Mouse (Mus musculus) retina, postnatal 7 days (tissue): ENCODE results near the gene Ezh1.
A peak's percentile ranks its signal among the peaks of the same experiment; 100 is the strongest.

Experiments used
- DNase-seq: peaks from one replicate; pipeline ENCODE4 v3.0.0-alpha.2; 2012; ENCODE audit warnings: low read depth, low spot score

Ezh1 gene

DNA sequence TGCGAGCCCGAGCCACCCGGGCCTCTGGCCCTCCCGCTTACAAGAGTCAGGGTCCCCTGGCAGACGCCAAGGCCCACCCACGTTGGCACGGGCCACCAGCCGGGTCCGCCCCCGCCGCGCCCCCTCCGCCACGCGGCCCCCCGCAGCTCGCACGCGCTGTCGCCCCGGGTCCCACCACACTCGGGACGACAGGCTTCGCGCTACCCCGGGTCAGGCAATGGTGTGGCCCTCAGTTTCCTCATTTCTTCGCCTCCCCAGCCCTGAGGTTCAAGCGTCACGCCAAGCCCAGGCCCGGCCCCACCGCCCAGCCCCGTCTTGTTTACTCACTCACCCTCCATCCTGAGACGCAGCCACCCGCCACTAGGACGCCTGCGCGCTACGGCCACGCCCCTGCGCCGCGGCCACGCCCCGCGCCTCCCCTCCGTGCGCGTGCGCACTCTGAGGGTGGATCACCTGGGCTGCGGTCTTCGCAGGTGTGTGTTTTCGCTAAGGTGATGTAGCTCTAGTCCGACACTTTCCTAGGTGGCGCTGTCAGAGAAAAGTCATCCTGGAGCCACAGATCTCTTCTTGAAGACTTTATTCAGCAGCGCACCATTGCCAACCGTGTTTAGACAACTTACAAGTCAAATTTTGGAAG lies at the start of gene Ezh1:
TSS of gene Ezh1 (minus strand) at position 399 of the 637 bp plus-strand sequence.
- DNase-seq, result peak; percentile 72

DNA sequence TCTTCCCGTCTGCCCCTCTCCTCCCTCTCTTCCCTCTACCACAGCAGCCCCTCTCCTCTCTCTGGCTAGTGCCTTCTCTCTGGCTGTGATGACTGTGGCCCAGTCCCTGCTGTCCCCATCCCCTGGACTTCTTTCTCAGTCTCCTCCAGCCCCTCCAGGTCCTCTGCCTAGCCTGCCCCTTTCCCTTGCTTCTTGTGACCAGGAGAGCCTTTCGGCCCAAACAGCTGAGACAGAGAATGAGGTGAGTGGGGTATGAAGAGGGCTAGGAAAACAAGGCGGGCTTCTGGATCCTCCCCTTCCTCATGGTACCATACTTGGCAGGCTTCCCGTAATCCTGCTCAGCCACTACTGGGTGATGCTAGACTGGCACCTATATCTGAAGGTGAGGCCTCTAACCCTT lies 49.0 kb upstream of the Ezh1 start:
- DNase-seq, result no peak

DNA sequence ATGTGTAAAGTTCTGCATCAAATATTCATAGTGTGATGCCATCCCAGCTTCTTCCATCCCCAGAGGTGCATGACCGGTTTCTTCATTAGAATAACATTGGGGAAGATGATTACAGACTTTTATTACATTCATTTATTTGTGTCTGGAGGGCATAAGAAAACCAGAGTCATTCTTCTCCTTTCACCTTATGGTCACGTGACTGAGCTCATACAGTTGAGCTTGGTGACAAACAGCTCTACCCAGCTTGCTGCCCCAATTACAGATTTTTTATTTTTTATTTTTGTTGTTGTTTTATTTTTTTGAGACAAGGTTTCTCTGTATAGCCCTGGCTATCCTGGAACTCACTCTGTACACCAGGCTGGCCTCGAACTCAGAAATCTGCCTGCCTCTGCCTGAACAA lies 46.2 kb upstream of the Ezh1 start:
- DNase-seq, result no peak

DNA sequence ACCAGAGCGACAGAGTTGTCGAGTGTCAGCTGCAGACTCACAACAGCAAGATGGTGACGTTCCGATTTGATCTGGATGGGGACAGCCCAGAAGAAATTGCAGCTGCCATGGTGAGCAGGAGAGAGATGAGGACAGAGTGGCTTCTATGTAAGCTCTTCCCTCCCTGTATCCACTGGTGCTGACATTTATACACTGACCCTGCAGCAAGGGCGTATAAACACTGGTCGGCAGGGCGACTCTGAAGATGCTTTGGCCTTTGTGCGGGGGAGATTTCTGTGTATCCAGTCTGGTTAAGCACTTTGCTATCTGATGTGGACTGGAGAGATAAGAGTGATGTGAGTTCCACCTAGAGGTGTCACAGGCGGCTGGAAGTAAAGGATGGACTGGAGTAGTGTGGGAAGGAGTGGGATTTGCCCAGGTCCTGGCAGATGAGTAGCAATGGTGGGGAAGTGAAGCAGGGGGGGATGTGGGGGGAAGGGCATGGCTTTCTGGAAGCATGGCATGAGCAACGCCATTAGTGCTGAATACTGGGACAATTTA lies 43.4 kb upstream of the Ezh1 start:
- DNase-seq, result no peak

DNA sequence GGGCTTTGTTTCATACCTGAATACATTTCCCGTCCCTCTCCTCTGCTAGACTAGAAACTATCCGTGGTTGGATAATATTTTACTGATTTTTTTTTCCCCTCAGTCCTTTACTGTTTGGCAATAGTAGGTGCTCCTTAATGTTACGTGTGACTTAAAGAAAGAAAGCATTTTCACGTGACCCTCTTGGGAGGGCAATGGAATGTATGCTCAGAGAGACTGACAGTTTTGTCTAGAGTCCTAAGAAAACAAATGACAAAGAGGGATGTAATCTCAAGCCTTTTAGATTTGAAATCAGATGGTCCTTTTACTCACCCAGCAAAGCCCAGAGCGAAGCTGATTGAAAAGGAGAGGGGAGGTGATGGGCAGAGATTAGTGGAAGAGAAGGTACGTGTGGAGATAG lies 39.6 kb upstream of the Ezh1 start:
- no peak for DNase-seq

DNA sequence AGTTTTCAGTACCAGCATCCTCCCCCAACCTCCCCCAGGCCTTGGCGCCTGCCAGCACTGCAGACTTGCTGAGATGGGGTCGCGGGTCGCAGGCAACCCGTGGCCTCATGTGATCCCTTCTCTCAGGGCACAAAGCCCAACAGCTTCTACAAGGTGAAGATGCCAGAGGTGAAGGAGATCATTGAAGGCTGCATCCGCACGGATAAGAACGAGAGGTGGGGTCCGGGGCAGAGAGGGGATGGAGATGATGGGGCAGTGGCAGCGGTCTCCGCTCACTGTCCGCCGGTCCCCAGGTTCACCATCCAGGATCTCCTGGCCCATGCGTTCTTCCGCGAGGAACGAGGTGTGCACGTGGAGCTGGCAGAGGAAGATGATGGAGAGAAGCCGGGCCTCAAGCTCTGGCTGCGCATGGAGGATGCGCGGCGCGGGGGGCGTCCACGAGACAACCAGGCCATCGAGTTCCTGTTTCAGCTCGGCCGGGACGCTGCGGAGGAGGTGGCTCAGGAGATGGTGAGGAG lies 38.8 kb upstream of the Ezh1 start:
- no peak for DNase-seq

DNA sequence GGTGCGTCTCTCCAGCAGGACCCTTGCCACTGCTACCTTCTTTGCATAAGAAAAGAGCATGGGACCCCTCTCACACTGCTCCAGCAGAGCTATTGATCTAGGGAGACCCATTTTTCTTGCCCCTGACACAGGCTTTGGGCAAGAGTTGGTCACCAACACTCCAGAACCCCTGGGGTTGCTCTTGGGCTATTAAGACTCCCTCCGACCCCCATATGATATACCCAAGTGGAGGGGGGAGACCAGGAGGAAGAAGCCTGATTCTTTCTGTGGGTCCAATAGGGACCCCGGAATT lies 37.7 kb upstream of the Ezh1 start:
- no peak for DNase-seq

DNA sequence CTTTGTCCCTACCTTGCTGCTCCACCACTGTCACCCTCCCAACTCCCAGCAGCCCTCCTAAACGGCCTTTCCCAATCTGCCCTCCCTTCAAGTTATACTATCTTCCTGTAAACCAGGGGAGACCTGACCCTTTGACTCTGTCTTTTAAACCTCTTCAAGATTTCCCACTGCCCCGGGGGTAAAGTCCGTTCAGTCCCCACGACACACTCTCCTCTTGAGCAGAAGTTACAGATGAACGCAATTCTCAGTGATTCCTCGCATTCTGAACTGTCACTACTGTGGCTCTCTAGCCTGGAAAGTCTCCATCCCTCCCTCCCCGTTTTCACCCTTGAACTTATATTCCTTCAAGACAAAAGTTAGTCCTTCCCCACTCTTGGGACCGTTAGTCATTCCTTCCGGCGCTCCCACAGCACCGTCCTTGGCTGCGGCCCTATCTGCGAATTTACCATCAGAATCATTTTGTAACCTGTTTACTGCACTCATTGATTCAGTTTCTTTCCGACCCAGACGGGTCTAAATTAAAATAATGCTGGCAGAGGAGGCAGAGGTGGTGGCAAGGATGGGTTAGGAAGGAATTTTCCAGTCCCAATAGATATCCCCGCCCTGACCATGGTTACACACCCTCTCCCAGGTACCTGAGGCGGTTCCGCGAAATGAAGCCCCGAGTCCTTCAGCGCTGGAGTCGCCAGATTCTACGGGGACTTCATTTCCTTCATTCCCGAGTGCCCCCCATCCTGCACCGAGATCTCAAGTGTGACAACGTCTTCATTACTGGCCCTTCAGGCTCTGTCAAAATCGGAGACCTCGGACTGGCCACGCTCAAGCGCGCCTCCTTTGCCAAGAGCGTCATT lies 37.1 kb upstream of the Ezh1 start:
- DNase-seq, result no peak

DNA sequence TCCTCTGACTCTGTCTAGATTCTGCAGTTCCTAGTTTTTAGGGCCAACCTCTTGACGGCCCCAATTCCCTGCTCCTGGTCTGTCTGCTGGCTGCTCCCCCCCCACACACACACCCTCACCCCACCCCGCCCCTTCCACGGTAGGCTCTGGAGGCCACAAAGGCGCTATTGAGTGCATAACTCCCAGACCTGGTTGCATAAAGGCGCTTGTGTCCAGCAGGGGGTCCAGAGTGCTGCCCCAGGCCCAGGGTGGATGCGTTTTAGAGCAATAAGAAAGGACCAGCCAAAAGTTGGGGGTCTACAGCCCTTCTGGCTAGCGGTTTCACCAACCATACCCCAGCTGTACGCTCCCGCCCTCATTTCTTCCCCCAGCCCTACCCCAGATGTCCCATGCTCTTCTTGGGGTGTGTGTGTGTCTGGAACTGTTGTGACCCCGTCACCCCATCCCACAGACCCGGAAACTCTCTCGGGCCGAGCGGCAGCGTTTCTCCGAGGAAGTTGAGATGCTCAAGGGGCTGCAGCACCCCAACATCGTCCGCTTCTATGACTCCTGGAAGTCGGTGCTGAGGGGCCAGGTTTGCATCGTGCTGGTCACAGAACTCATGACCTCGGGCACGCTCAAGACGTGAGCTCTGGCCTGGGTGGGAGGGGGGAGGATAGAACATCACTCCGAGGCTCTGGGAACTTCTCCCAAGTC lies 36.2 kb upstream of the Ezh1 start:
- DNase-seq, result no peak

DNA sequence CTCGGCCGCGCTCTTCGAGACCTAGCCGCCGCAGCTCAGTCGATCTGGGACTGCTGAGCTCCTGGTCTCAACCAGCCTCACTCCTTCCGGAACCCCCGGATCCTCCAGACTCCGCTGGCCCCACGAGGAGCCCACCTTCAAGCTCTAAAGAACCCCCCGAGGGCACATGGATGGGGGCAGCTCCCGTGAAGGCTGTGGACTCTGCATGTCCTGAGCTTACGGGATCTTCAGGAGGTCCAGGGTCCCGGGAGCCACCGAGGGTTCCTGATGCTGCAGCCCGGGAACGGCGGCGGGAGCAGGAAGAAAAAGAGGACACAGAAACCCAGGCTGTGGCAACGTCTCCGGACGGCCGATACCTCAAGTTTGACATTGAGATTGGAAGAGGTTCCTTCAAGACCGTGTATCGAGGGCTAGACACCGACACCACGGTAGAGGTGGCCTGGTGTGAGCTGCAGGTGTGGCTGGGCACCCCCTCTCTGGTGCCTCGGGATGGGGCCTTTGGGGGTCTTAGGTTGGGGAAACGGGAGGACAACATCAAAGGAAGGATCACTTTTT lies 34.6 kb upstream of the Ezh1 start:
- no peak for DNase-seq

DNA sequence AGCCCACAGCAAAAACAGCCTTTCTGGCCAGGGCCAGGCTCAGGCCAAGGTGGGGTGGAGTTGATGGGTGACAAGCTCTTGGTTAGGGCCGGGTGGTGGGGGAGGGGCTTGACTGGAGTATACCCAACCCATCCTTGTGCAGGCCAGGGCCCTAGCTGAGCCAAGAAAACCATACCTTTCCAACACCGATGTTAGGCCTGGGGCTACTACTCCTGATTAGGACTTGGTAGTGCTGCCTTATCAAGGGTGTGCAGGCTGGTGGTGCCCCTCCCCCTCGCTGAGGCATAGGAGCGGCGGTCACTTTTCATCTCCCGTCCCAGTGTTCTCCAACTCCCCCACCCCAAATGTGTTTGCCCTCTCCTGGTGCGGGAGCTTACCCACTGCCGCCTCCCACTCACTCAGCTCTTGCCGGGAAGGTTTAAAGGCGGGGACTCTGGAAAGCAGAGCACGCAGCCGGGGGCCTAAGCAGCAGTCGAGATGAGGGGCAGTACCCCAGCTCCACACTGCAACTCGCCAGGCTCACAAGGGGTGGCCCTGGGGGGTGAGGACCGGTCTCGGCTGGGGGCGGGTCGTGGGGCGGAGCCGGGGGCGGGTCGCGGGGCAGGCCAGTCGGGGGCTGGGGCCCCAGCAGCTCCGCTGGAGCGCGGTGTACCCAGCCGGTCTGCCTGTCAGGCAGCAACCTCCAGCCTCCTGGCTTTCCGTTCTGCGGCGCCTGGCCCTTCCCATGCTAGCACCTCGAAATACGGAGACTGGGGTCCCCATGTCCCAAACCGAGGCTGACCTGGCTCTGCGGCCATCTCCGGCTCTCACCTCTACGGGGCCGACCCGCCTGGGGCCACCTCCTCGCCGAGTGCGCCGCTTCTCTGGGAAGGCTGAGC lies 33.9 kb upstream of the Ezh1 start, which contains the start of gene Wnk4:
TSS of gene Wnk4 (plus strand) at position 620 of the 878 bp plus-strand sequence.
- no peak for DNase-seq

DNA sequence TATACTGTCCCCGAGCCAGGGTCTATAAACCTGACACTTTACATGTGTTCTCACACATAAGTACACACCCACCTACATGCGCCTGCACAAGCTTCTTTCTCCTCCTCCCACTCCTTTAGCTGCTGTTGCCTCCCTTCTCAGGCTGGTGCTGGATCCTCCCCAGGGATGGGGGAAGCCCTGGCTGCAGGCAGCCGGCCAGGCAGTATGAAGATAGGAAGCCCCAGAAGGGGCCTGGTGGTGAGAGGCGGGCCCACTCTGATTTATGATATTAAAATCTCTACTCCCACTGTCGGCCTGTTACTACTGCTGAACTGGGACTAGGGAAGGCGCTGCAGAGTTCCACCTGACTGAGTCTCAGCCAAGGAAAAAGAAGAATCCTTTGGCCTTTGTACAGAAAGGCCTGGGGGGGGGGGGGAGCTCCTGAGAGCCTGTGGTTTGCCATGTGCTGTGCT lies 33.0 kb upstream of the Ezh1 start:
- DNase-seq, result no peak

DNA sequence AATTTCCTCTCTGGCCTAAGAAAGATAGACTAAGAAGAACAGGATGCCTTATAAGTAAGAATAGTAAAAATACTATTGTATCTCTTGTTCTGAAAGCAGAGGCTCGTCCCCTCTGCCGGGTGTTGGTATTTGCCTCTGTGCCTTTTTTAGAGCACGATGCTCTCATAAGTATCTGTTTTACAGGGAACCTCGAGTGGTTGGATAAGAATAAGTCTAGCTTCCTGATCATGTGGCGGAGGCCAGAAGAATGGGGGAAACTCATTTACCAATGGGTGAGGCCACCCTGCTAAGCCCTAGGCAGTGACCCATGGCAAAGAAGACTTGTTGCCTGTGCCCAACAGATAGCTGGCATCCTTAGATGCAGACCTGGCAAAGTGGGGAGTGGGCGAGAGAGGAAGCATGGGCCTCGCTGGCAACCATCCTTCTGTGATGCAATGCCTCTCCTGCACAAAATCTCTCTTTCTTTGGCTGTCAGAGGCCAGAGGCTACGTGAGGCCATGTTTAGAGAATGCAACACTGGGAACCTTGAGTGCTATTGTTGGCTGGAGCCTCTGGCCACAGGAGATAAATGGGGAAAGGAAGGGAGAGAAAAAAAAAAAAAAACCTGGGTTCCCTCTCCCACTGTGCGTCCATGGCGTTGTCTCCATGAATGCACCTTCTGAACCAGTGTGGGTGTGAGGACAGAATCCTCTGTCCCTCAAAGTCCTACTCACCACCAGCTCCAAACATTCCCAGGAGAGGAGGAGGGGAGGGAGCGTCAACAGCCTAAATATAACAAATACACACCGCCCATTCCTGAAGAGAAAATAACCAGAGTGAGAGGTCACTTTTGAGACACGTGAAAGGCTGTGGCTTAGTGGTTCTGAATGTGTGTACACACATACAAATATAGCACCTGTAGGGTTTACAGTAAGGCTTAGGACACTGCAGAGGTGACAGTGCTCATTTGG lies 29.8 kb upstream of the Ezh1 start:
- no peak for DNase-seq

DNA sequence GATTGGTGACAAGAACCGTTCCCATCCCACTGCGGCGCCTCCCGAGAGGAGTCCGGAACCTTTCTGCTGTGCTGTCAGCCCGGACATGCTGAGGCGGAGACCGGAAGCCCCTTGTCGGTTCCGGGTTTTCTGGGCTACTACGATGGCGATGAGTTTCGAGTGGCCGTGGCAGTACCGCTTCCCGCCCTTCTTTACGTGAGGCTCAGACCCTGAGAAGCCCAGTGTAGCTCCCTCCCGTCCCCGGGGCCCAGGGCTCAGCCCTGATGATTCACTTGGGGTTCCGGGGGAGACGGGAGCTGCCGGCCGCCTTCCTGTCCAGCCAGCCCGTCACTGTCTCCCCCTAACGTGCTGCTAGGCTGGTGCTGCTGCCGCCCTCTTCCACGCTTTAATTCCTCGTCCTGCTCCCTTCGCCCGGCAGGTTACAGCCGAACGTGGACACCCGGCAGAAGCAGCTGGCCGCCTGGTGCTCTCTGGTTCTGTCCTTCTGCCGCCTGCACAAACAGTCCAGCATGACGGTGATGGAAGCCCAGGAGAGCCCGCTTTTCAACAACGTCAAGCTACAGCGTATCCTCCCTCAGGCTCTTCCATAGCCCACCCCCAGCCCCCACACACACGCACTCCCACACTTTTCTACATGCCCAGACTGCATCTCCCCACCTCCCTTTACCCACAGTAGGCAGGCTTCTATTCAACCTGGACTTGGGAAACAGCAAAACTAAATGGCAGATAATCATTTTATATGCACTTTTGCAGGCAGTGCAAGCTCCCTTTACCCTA lies 27.5 kb upstream of the Ezh1 start, which contains the start of gene Vps25:
TSS of gene Vps25 (plus strand) at position 95 of the 777 bp plus-strand sequence.
- peak; percentile 74 for DNase-seq

DNA sequence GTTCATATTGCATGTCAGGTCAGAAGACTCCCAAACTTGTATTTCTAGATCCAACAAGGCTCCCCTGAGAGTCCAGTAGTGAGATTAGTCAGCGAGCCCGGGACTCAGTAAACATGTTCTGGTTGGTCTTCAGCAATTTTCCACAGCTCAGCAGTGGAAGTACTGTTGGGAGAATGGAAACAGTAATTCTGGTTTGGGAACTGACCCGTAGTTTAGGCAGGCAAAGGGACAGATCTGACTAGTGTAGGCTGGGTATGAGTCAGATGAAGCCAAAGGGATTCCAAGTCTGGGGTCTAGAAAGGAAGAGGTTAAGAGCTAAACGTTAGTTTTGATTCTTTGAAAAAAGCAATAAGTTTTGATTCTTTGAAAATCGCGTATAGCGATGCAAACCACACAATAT lies 26.7 kb upstream of the Ezh1 start:
- DNase-seq, result no peak

DNA sequence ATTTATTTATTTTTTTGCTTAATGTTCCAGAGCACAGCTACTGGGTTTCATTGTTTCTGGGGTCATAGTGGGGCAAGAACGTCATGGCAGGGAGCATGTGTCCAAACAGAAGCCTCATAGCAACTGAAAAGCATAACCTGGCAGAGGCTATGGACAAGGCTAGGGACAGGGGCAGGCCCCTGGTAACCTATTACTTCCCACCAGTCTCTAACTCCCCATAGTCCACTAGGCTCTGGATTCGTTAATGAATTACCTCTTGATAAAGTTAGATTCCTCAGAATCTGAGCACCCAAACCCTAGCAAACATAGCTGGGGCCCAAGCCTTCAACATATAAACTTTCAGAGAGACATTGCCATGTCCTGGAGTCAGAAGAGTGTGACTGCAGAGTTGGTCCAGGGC lies 24.8 kb upstream of the Ezh1 start:
- DNase-seq, result no peak

DNA sequence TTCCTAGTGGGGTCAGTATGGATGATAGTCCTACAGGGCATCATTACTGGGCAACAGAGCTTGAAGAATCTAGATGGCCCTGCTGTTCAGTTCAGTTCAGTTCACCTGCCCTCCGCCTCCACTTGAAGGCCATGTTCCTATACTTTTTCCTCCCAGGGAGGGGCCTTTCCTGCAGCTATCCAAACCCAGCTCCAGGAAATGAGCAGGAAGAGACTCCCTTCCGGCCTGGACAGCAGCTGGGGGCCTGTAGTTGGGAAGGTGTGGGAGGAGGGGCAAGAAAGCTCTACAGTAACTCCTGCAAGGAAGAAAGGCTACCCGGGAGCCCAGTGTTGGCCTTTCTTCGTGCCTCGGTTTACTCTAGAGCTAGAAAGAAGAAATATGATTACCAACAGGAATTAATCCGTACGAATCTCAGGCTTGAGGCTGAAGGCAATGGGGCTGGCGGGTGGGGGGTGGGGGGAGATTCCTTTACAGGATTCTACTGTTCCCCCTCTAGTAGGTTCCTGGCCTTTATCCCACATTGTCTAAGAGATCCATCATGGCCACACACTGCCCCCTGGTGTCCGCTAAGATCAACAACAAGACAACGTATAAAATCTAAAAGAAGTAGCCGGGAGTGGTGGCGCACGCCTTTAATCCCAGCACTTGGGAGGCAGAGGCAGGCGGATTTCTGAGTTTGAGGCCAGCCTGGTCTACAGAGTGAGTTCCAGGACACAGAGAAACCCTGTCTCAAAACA lies 22.2 kb upstream of the Ezh1 start:
- peak; percentile 58 for DNase-seq

DNA sequence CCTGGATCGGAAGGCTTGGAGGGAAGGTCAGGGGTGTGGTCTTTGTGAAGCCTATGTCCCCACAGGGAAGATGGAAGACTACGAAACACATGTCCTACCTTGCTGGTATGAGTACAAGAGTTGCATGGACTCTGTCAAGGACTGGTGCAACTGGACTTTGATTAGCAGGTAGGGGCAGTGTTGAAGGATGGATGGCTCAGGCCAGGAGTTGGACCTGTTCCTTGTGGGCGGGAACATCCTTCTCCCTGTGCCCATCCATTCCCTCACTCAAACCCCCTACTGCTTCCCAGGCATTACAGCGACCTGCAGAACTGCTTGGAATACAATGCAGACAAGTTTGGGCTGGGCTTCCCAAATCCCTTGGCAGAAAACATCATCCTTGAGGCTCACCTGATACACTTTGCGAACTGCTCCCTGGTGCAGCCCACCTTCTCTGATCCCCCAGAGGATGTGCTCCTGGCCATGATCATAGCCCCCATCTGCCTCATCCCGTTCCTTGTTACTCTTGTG lies 21.3 kb upstream of the Ezh1 start:
- DNase-seq, result no peak
